Mouse (Mus musculus) 3T3-L1 (cell line): ENCODE data around the gene Gngt2.
A peak's percentile ranks its signal among the peaks of the same experiment; 100 is the strongest.
"Not testable (repeated sequence)": the region's sequence is repeated elsewhere in the genome, so short reads cannot be mapped to it uniquely, and the experiment has no call there.

Source experiments
- DNase-seq: peaks from one replicate; pipeline ENCODE4 v3.0.0-alpha.2; 2015; ENCODE audit warnings: low read depth, low spot score

Gngt2 gene

DNA sequence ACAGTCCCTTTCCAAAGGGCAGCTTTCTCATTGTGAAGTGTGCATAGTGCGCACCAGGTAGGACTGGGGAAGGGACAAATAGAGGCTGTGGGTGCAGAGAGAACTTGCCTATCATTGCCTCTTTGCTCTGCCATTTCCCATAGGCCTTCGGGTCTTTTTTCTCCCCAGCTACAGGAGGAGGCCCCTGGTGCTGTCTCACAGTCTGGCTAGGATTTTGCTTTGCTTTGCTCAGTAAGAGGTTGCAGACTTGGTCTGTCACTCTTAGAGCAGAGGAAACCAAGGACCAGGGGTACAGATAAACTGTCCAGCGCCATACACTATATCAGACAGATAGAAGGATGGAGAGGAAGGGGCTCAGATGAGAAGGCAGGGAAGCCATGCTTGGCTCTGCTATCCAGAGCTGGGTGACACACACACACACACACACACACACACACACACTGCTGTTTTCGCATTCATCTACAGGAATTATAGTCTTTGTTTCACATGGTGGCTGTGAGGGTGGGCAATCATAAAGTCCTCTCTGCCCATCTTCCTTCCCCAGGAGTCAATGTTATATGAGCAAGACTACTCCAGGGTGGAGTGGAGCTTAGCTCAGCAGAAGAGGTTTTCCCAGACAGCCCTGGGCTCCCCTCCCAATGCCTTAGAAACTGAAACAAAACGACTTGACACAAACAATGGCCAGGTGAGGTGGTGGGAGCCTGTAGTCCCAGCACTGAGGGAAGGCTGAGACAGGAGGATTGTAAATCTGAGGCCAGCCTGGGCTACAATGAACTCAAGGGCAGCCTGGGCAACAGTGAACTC lies 3.9 kb downstream of the Gngt2 start:
- no peak for DNase-seq

- no peak for DNase-seq
Measured at GRCm38 (mm10) chr11:95841498-95841830, 4.4 kb downstream of the Gngt2 start.

GRCm38 (mm10) chr11:95842074-95842681 lies 5.2 kb downstream of the Gngt2 start, which contains the start of gene Abi3:
Abi3 (minus strand) TSS chr11:95842476.
- no peak for DNase-seq

DNA sequence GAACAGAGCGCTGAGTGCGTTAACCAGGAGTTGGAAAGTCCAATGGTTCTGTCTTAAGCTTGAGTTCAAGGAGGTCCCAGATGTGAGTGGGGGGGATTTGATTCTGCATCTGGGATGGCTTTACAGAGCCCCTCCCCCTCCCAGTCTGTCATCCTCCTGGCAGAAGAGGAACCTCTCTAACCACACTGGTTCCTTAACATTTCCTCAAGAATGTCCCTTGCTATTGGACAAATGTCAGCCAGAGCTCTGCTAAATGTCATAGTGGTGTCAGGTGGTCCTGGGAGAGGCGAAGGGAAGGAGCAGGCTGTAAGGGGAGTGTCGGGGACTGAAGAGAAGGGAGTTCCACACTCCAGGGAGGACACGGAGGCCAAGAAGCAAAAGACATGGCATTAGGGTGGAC lies 5.9 kb downstream of the Gngt2 start:
- DNase-seq: no peak

DNA sequence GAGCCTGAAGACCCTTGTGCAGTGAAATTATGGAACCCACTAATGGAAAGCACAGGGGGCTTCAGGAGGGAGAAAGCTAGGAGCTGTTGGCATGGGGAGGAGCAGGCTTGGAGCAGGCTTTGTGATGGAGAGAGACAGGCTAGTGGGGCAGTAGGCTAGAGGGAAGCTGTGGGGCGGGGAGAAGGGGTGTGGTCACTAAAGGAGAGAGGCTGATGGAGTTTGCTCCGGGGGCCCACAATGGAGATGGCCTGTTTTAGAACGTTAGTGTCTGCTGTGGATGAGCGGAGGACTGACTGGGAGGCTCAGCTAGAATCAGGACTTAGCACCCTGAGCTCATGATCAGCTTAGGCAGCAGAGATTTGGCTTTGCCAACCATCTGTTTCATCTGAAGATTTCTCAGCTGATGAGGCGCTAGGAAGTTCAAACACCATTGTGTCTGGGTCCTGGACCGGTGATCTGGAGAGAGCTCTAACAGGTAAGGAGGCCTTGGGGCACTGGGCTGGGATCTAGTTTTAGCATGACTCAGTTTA lies 6.5 kb downstream of the Gngt2 start:
- no peak for DNase-seq

DNA sequence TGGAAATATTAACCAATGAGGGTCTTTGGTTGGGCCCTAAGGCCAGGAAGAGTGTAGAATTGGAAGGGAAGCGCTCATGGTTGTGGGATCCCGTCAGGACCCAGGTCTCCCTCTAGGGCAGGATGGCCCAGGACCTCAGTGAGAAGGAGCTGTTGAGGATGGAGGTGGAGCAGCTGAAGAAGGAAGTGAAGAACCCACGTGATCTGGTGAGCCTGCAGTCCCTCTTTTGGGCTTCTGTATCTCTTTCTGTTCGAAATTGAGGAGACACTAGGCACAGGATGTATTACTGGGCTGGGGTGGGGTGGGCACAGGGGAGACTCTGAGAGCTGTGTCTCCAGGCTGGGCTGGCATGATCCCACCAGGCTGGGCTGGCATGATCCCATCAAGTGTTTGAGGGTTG lies 7.9 kb downstream of the Gngt2 start:
- no peak for DNase-seq

DNA sequence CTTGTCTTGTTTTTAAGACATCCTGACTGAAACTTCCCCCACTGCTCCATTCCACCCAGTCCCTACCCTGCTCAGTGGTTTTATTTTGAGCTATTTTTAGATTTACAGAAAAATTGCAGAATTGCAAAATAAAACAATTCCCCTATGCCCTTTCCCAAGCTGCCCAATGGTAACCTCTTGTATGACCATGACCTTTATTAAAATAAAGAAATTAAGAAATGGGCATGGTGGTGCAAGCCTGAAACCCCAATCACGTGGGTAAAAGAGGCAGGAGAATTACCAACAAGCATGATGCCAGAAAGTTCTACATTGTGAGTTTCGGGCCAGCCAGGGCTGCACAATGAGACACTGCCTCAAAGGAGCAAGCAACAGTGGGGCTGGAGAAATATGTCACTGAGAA lies 13.9 kb downstream of the Gngt2 start:
- no peak for DNase-seq

GRCm38 (mm10) chr11:95853684-95854083 lies 16.7 kb downstream of the Gngt2 start:
- DNase-seq: peak; percentile 89

- peak; percentile 17 for DNase-seq
Measured at GRCm38 (mm10) chr11:95857306-95857705, 20.3 kb downstream of the Gngt2 start.

GRCm38 (mm10) chr11:95857716-95858527 lies 20.9 kb downstream of the Gngt2 start:
- peak; percentile 10 for DNase-seq

DNA sequence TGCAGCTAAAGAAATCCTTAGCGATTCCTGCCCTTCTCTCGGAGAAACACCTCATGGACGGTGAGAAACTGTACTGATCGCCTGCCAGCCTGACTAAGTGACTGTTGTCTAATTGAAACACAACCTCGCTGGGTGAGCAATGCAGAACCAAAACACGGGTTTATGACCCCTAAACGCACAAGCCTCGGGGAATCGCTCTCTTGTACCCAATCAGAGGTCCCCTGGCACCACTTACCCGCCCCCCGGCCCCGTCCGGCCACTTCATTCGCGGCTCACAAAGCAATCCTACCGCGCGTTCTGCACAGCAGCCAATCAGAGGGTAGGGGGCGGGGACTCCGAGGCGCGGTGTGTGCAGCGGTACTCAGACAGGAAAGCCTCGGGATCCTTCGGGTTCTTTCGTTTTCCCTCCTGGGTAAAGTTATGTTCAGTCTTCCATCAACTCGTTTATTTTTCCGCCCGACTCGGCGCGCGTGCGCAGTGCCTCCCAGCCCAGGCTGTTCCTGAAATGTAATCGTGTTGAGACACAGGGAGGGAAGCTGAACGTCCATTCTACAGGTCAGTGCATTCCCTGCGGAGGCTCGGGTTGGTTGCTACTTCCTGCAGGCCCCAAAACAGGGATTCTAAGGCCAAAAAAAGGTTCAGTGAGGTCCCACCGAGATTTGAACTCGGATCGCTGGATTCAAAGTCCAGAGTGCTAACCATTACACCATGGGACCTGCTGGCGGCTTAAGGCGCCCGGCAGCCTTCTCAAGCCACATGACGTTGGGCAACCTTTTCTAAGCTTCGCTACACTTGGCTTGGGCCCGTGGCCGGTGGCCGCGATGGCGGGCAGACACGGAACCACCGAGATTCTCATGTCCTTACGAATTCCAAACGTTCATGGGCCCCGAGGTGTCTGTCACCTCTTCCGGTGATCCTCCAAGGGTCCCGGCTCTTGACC lies 21.8 kb downstream of the Gngt2 start:
- peak; percentile 99 for DNase-seq

DNA sequence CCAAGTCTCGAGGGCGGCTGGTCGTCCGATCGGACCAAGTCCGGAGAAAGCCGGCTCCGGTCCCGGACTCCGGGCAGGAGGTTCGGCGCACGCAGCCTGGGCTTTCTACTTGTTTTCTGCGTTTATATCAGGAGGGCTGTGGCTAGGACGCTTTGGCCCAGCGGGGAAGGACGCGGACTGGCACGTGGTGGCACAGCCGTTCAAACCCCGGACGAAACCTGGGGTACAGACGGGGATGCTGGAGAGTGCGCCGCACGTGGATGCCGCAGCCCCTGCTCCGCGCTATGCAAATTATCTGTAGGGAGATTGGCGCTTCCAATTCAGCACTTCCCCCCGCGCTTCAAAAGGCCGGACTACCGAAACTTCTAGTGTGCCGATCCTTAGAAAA lies 22.4 kb downstream of the Gngt2 start:
- DNase-seq: peak; percentile 78

DNA sequence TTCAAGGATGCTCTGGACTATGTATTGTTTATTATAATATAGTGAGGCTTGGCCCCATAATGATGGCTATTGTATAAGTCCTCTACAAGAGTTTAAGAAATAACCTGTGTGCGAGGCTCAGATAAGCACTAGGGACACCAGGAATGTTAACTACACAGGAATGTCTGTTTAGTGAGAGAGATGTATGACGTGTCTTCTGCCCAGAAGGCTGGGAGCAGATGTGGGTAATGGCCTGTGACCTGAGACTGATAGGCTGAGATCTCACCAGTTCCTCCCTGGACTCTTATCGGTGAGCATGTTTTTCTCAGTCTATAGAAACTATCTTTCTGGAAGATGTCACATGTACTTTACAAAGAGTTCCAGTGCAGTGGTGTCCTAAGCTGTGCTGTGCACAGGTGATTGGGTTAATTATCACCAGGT lies 23.1 kb downstream of the Gngt2 start:
- DNase-seq: peak; percentile 57

GRCm38 (mm10) chr11:95861397-95861796 lies 24.4 kb downstream of the Gngt2 start:
- DNase-seq: no peak

GRCm38 (mm10) chr11:95869442-95869841 lies 32.4 kb downstream of the Gngt2 start:
- DNase-seq: no peak

DNA sequence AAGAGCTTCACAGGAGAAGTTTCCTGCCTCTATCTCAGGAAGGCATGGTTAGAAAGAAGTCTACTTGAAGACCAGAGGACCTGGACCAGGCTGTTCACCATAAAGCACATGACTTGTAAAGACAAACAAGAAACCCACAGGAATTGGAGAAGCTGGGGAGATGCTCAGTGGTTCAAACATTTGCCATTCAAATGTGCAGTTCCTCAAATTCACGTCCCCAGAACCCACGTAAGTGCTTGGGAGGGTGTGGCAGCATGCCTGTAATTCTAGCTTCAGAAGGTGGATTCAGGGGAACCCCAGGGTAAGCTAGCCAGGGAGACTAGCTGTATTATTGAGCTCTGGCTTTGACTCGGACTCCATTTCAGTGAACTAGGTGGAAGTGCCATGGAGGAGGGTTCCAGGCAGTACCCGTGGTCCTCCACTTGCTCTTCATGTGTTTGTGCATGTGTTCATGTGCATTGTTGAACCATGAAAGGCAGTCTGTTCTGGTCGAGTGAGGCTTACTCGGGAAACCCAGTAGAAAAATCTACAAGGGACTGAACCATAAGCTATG lies 33.0 kb downstream of the Gngt2 start:
- DNase-seq: no peak

GRCm38 (mm10) chr11:95875804-95876203 lies 38.8 kb downstream of the Gngt2 start:
- peak; percentile 25 for DNase-seq

DNA sequence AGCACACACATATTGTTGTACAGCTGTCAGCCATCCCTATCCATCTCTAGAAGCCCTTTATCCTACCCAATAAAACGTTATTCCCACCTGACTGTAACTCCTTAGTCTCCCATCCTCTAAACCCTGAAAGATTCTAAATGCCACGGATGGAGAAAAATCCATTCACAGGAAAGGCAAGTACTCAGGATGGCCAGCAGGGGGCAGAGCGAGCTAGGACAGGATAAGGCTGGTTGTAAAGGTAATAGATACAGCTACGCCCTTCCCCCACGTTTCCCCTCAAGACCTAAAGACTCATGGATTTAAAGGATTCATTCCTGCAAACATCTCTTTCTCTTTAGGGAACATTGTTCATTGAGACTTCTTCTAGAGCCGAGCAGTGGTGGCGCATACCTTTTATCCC lies 39.3 kb downstream of the Gngt2 start:
- peak; percentile 85 for DNase-seq

DNA sequence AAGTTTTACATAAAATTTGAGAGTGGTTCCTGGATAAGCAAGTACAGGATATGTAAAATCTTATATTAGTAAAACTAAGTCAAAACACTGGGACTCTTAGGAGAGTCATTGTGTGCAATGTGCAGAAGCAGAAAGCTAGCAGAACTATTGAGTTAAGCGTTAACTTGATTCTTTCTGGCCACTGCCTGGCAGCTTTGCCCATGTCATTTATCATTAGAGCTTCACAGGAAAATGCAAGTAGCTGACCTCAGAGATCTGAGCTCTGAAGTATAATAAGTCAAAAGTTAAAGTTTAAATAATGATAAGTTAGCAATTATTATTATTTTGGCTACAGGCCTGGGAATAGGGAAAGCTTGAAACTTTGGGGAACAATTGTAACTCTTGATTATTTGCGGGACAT lies 42.8 kb downstream of the Gngt2 start:
- DNase-seq: not testable (repeated sequence)

GRCm38 (mm10) chr11:95890462-95891051 lies 53.5 kb downstream of the Gngt2 start:
- DNase-seq: no peak
